Mouse (Mus musculus) G1E (cell line): ENCODE data around the gene Dkc1. TPM values are rescaled to one million over a fixed set of nuclear protein-coding genes. Genes with fewer than 3 reads are reported as not detected.

Source experiments
- ATAC-seq: 2 replicates; pipeline ENCODE4 v1.8.0; 2016; ENCODE audit warnings: mild to moderate bottlenecking; ENCODE audit not compliant: insufficient number of reproducible peaks, poor library complexity, low FRiP score, severe bottlenecking; ENCODE audit errors: extremely low read depth
- DNase-seq: peaks from one replicate; pipeline ENCODE4 v3.0.0; 2012; ENCODE audit warnings: low spot score
- H3K27me3 ChIP-seq: 2 replicates; pipeline ENCODE4 v1.6.1; 2012; ENCODE audit warnings: mild to moderate bottlenecking, low read length, inconsistent platforms; ENCODE audit not compliant: insufficient read depth
- H3K36me3 ChIP-seq: replicated peaks from 2 replicates; pipeline ENCODE3; 2012; ENCODE audit warnings: mild to moderate bottlenecking, inconsistent platforms
- H3K4me1 ChIP-seq: 2 replicates; pipeline ENCODE4 v1.6.1; 2012; ENCODE audit warnings: low read depth, low read length, inconsistent platforms, mixed read lengths; ENCODE audit not compliant: insufficient read depth
- H3K4me3 ChIP-seq: 2 replicates; pipeline ENCODE4 v1.5.1; 2012; ENCODE audit warnings: low read depth, mild to moderate bottlenecking, inconsistent platforms, low read length, moderate library complexity, mixed read lengths
- H3K9me3 ChIP-seq: replicated peaks from 2 replicates; pipeline ENCODE4 v1.6.1; 2012; ENCODE audit warnings: inconsistent platforms
- CTCF ChIP-seq: IDR thresholded peaks from 2 replicates; pipeline ENCODE4 v1.5.1; 2012; ENCODE audit warnings: low read depth, low read length, inconsistent platforms, mixed read lengths
- GATA1 ChIP-seq: IDR thresholded peaks from 2 replicates; pipeline ENCODE4 v1.6.1; 2012; ENCODE audit warnings: borderline replicate concordance, low read length, inconsistent platforms, mixed read lengths
- GATA2 ChIP-seq: IDR thresholded peaks from 2 replicates; pipeline ENCODE4 v1.6.1; 2012; ENCODE audit warnings: low read depth, low read length, inconsistent platforms, borderline replicate concordance
- POLR2AphosphoS5 ChIP-seq: IDR thresholded peaks from 2 replicates; pipeline ENCODE4 v1.6.1; 2012; ENCODE audit warnings: low read depth, low read length, inconsistent platforms; ENCODE audit not compliant: insufficient replicate concordance
- TAL1 ChIP-seq: conservative IDR thresholded peaks from 2 replicates; pipeline ENCODE4 v1.6.1; 2012; ENCODE audit warnings: low read depth, low read length, inconsistent platforms, mixed read lengths
- polyA plus RNA-seq: library from polyadenylated mRNA; stranded (reverse); fragments of >175 nt; gene quantifications from 2 replicates; pipeline ENCODE4 v1.2.3, GENCODE M21; 2012
- total RNA-seq, 2 experiments: library from RNA; stranded (forward) in 1 of 2; stranded (reverse) in 1 of 2; fragments of 200-1000 nt in 1 of 2; fragments of >200 nt in 1 of 2; fragmentation: Nextera tagmentation in 1 of 2; gene quantifications; 2 replicates each; pipeline ENCODE4 v1.2.3; 2014 to 2017

The Dkc1 gene
- total and polyA plus RNA-seq, 3 experiments, result 17.2 to 270 (median 249) TPM

- no peak for TF ChIP-seq CTCF
- no peak for TF ChIP-seq POLR2AphosphoS5
- TF ChIP-seq GATA1, result no peak
- no peak for TF ChIP-seq TAL1
- Histone ChIP-seq H3K4me3 (no peak overlapping the region), H3K36me3 (no peaks in the 10 kb centered on the region), H3K4me1 (peaks cover 3% of the 10 kb centered on the region; the same call in 1 of the 2 replicates), H3K9me3 (no peaks in the 10 kb centered on the region), H3K27me3 (no peaks in the 10 kb centered on the region)
- ATAC-seq (no peak), DNase-seq (no peak)
These were observed 56.6 kb downstream of the Dkc1 start for GRCm38 (mm10) chrX:75152249-75152648.

GRCm38 (mm10) chrX:75155576-75156243 lies 60.1 kb downstream of the Dkc1 start:
- TF ChIP-seq GATA1, result no peak
- TF ChIP-seq TAL1, result no peak
- no peak for TF ChIP-seq POLR2AphosphoS5
- TF ChIP-seq GATA2, result no peak
- no peak for TF ChIP-seq CTCF
- H3K9me3 ChIP-seq, result no peaks in the 10 kb centered on the region
- H3K4me3 ChIP-seq, result peak overlapping the region; percentile 61; the same call in 1 of the 2 replicates
- ATAC-seq (peak; percentile 40; the same call in 1 of the 2 replicates), DNase-seq (peak; percentile 25)
- H3K27me3 ChIP-seq, result no peaks in the 10 kb centered on the region
- H3K36me3 ChIP-seq, result no peaks in the 10 kb centered on the region
- H3K4me1 ChIP-seq, result no peaks in the 10 kb centered on the region; the same call in 1 of the 2 replicates

Other genes with a start within 250 kb of the Dkc1 start
- 7.1 and 7.8 TPM in 2 replicates for gene Gab3, start 10.4 kb upstream of the Dkc1 start, total RNA-seq (2014; fragmentation: Nextera tagmentation)
- gene Gab3, start 10.4 kb upstream of the Dkc1 start, total RNA-seq (2017), result 2.8 and 2.9 TPM in 2 replicates
- 0.17 and 0.37 TPM in 2 replicates for gene Gab3, start 10.4 kb upstream of the Dkc1 start, polyA plus RNA-seq
- 57.8 and 64.9 TPM in 2 replicates for gene Mpp1, start 35.2 kb downstream of the Dkc1 start, total RNA-seq (2014; fragmentation: Nextera tagmentation)
- gene Mpp1, start 35.2 kb downstream of the Dkc1 start, total RNA-seq (2017), result 39.9 and 45.1 TPM in 2 replicates
- 2.9 and 3.7 TPM in 2 replicates for gene Mpp1, start 35.2 kb downstream of the Dkc1 start, polyA plus RNA-seq
- gene Smim9, start 67.9 kb downstream of the Dkc1 start, total RNA-seq (2014; fragmentation: Nextera tagmentation), result not detected in 2 replicates
- gene Smim9, start 67.9 kb downstream of the Dkc1 start, total RNA-seq (2017), result not detected in 2 replicates
- gene Smim9, start 67.9 kb downstream of the Dkc1 start, polyA plus RNA-seq, result not detected in 2 replicates